ENCODE assay signal across 1 mouse cellular context in genomic region chr8:70041885-70042546, GRCm38 (mm10).
TF ChIP-seq lines count a peak whose summit lies in the region.

No protein-coding gene starts in this region.

TF ChIP-seq in MEL, 35 proteins besides CTCF, POLR2A, EP300 and RAD21:
- TF ChIP-seq UBTF (IDR thresholded peaks at IDR 0.05; ENCODE audit: borderline replicate concordance, insufficient read depth, low read depth, low read length), result peak; percentile 60; the same call in 1 of the 2 replicates
- no peak for TF ChIP-seq HCFC1 (IDR thresholded peaks at IDR 0.05; ENCODE audit: low read depth, low read length)
